Mouse (Mus musculus): ENCODE measurements around the gene Elk3.

- TF ChIP-seq CTCF (IDR thresholded peaks at IDR 0.05; ENCODE audit: borderline replicate concordance, control insufficient read depth, extremely low read depth, insufficient read depth, low read length, poor library complexity) (no peak), POLR2A (IDR thresholded peaks at IDR 0.05; ENCODE audit: control insufficient read depth, extremely low read depth, insufficient read depth, low read length, poor library complexity) (no peak)
Observed at GRCm38 (mm10) chr10:93360623-93361022, 49.7 kb upstream of the Elk3 start.
